Mouse (Mus musculus) hindbrain, embryonic 11.5 days (tissue): ENCODE results near the gene S100z. TPM values are rescaled to one million over a fixed set of nuclear protein-coding genes. Genes with fewer than 3 reads are reported as not detected.

Experiments used
- ATAC-seq: fragments of 200-750 bp; cut with Nextera tagmentation; 2 replicates; pipeline ENCODE4 v1.8.0; 2017; ENCODE audit warnings: mild to moderate bottlenecking, moderate TSS enrichment, moderate library complexity; ENCODE audit not compliant: low FRiP score
- DNase-seq: peaks from one replicate; pipeline ENCODE4 v3.0.0-alpha.2; 2015; ENCODE audit warnings: low spot score
- H3K27ac ChIP-seq: fragments of 300-500 bp; sonication (generic); 2 replicates; pipeline ENCODE4 v1.5.1; 2014; ENCODE audit warnings: mild to moderate bottlenecking, low read depth, low read length
- H3K27me3 ChIP-seq: fragments of 300-500 bp; sonication (generic); 2 replicates; pipeline ENCODE4 v1.6.1; 2014; ENCODE audit warnings: mild to moderate bottlenecking, low read length, moderate library complexity, mixed read lengths; ENCODE audit not compliant: control insufficient read depth, insufficient read depth
- H3K36me3 ChIP-seq: fragments of 300-500 bp; sonication (generic); 2 replicates; pipeline ENCODE4 v1.6.1; 2014; ENCODE audit warnings: mild to moderate bottlenecking, low read length, moderate library complexity, mixed read lengths; ENCODE audit not compliant: control insufficient read depth, insufficient read depth
- H3K4me1 ChIP-seq: fragments of 300-500 bp; sonication (generic); replicated peaks from 2 replicates; pipeline ENCODE4 v1.6.1; 2014; ENCODE audit warnings: low read length, mixed read lengths; ENCODE audit not compliant: control insufficient read depth, insufficient read depth
- H3K4me2 ChIP-seq: fragments of 300-500 bp; sonication (generic); replicated peaks from 2 replicates; pipeline ENCODE4 v1.6.1; 2014; ENCODE audit warnings: mild to moderate bottlenecking, low read depth, low read length
- H3K4me3 ChIP-seq: fragments of 300-500 bp; sonication (generic); 2 replicates; pipeline ENCODE4 v1.5.1; 2014; ENCODE audit warnings: low read depth, low read length
- H3K9ac ChIP-seq: fragments of 300-500 bp; sonication (generic); 2 replicates; pipeline ENCODE4 v1.6.1; 2014; ENCODE audit warnings: low read depth, low read length
- H3K9me3 ChIP-seq: fragments of 300-500 bp; sonication (generic); 2 replicates; pipeline ENCODE4 v1.6.1; 2016; ENCODE audit warnings: low read length; ENCODE audit not compliant: control insufficient read depth
- WGBS: fragments of 180-500 bp; shearing (Covaris S2); extraction: QIAGEN DNeasy Blood & Tissue Kit; methylation state at CpG from one replicate; pipeline ENCODE4 v1.1.7; 2014; 5-methylcytosine and 5-hydroxymethylcytosine counted together
- polyA plus RNA-seq: library from polyadenylated mRNA; unstranded; fragments of >200 nt; fragmentation: Nextera tagmentation; extraction: Ambion mirVana; gene quantifications from 2 replicates; pipeline ENCODE4 v1.2.1, GENCODE M21; 2014

Gene S100z
- polyA plus RNA-seq, 1 experiment from 2014 or later, result not detected

- H3K27ac ChIP-seq, result no peak overlapping the region
- H3K9ac ChIP-seq, result no peak overlapping the region
- no peaks in the 10 kb centered on the region for H3K4me1 ChIP-seq
- H3K36me3 ChIP-seq, result no peaks in the 10 kb centered on the region
- no peak overlapping the region for H3K4me2 ChIP-seq
- no peaks in the 10 kb centered on the region for H3K27me3 ChIP-seq
- DNase-seq (no peak), ATAC-seq (no peak)
- H3K4me3 ChIP-seq, result no peak overlapping the region
- H3K9me3 ChIP-seq, result no peaks in the 10 kb centered on the region
- WGBS, result 80% methylated on average over 8 of the region's 8 CpGs
Measured at GRCm38 (mm10) chr13:95503279-95503917, 24.9 kb upstream of the S100z start.

- Histone ChIP-seq H3K4me1 (no peaks in the 10 kb centered on the region), H3K36me3 (no peaks in the 10 kb centered on the region), H3K27me3 (no peaks in the 10 kb centered on the region), H3K27ac (no peak overlapping the region), H3K9ac (no peak overlapping the region), H3K4me2 (no peak overlapping the region), H3K4me3 (no peak overlapping the region), H3K9me3 (no peaks in the 10 kb centered on the region)
- no peak for ATAC-seq
- no peak for DNase-seq
- 86% methylated on average over 3 of the region's 3 CpGs for WGBS
Measured at GRCm38 (mm10) chr13:95496601-95497000, 18.1 kb upstream of the S100z start.

DNA sequence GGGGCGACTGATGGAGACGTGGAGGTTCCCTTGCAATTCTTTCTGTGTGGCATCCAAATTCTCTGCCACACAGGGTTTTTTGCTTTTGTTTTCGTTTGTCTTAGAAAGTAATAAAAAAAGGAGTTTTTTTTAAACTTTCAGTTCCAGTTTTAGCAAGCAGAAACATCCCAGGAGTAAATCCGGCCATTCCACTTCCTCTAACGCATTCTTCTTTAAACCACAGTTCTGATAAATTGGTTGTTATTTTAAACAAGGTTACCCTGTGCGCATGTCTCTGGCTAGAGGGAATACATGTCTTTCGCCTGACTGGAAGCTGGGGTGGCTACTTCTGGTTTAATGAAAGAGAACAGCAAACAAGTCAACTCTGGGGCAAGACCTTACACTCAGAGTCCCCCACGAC is 16.3 kb upstream of the S100z start:
- H3K9ac ChIP-seq, result no peak overlapping the region
- H3K36me3 ChIP-seq, result no peaks in the 10 kb centered on the region
- H3K4me2 ChIP-seq, result no peak overlapping the region
- H3K27ac ChIP-seq, result no peak overlapping the region
- ATAC-seq, result no peak
- no peaks in the 10 kb centered on the region for H3K4me1 ChIP-seq
- H3K9me3 ChIP-seq, result no peaks in the 10 kb centered on the region
- no peak overlapping the region for H3K4me3 ChIP-seq
- 77% methylated on average over 8 of the region's 8 CpGs for WGBS
- H3K27me3 ChIP-seq, result no peaks in the 10 kb centered on the region
- no peak for DNase-seq

DNA sequence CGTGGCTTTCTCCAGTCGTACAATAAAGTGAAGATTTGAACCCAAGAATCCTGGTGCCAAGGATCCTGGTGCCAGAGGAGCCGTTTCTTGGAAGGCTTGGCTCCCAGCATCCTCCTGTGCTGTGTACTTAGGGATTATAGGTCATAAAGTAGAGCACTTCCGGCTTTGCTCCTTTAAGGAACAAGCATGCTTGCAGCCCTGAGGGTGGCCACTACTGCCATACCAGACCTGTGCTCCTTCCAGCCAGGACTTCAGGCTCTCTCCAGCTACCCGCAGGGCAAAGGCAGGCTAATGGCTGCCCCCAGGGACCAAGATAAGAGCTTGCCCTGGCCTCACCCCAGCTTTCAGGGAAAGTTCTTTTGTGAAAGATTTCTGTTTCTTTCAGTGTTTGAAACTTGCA is 14.8 kb upstream of the S100z start:
- WGBS, result 82% methylated on average over 5 of the region's 5 CpGs
- no peak for DNase-seq

DNA sequence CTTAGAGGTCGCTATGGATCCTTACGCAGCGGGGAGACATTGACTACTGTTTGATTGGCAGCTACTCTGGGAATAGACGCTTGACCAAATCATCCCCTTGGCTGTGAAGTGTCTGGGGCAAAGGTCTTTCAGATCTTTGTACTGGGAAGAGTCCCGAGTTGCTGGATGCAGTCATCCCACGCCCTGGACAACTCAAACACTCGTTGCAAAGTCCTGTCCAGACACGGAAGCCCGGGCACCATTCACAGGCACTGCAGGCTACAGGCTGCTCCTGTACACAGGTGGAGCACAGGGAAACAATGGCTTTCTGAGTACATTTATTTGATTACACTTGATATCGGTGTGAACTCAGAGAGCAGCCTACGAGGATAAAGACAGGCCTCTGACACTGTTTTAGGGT is 12.8 kb upstream of the S100z start:
- Histone ChIP-seq H3K27me3 (no peaks in the 10 kb centered on the region), H3K4me3 (no peak overlapping the region), H3K36me3 (no peaks in the 10 kb centered on the region), H3K9me3 (no peaks in the 10 kb centered on the region), H3K4me1 (no peaks in the 10 kb centered on the region), H3K27ac (no peak overlapping the region), H3K9ac (no peak overlapping the region), H3K4me2 (no peak overlapping the region)
- DNase-seq, result no peak
- 62% methylated on average over 11 of the region's 11 CpGs for WGBS
- ATAC-seq, result no peak

More for the DNA sequence above, 14.8 kb upstream of the S100z start:
- Histone ChIP-seq H3K4me3 (no peak overlapping the region), H3K36me3 (no peaks in the 10 kb centered on the region), H3K4me1 (no peaks in the 10 kb centered on the region), H3K27ac (no peak overlapping the region), H3K4me2 (no peak overlapping the region), H3K27me3 (no peaks in the 10 kb centered on the region), H3K9ac (no peak overlapping the region), H3K9me3 (no peaks in the 10 kb centered on the region)
- no peak for ATAC-seq

GRCm38 (mm10) chr13:95484664-95485063 is 6.1 kb upstream of the S100z start:
- Histone ChIP-seq H3K27me3 (no peaks in the 10 kb centered on the region), H3K9ac (no peak overlapping the region), H3K4me3 (no peak overlapping the region), H3K4me2 (no peak overlapping the region), H3K36me3 (no peaks in the 10 kb centered on the region), H3K27ac (no peak overlapping the region), H3K9me3 (no peaks in the 10 kb centered on the region), H3K4me1 (no peaks in the 10 kb centered on the region)
- no peak for DNase-seq
- 74% methylated on average over 5 of the region's 5 CpGs for WGBS
- ATAC-seq, result no peak

DNA sequence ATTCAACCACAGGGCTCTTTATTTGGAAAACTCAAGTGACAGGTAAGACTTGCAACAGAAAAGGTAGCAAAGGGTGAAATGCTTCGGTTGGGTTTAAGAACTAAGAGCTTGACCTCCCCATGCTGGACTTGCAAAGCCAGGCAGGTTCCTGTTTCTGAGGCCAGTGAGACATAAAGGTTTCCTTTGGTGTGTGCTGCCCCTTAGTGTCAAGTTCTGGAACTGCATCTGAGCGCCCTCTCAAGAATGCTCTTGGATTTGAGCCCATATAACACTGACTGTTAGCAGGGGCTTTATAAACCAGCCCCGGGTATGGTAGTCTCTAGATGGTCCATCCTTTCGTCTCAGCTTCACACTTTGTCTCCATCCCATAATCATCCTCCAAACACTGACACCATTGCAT is 2.9 kb upstream of the S100z start:
- DNase-seq, result peak; percentile 94
- H3K4me3 ChIP-seq, result no peak overlapping the region
- H3K27me3 ChIP-seq, result no peaks in the 10 kb centered on the region
- no peak overlapping the region for H3K4me2 ChIP-seq
- WGBS, result 22% methylated on average over 4 of the region's 4 CpGs
- H3K9me3 ChIP-seq, result no peaks in the 10 kb centered on the region
- H3K27ac ChIP-seq, result no peak overlapping the region
- no peak overlapping the region for H3K9ac ChIP-seq
- no peaks in the 10 kb centered on the region for H3K4me1 ChIP-seq
- ATAC-seq, result no peak
- H3K36me3 ChIP-seq, result no peaks in the 10 kb centered on the region

- Histone ChIP-seq H3K27ac (no peak overlapping the region), H3K9ac (no peak overlapping the region), H3K27me3 (no peaks in the 10 kb centered on the region), H3K36me3 (no peaks in the 10 kb centered on the region), H3K4me1 (no peaks in the 10 kb centered on the region), H3K9me3 (no peaks in the 10 kb centered on the region), H3K4me3 (no peak overlapping the region), H3K4me2 (no peak overlapping the region)
- 86% methylated on average over 6 of the region's 6 CpGs for WGBS
- no peak for DNase-seq
- ATAC-seq, result no peak
Measured at GRCm38 (mm10) chr13:95477173-95477572, 1.3 kb downstream of the S100z start.

- Histone ChIP-seq H3K4me1 (no peaks in the 10 kb centered on the region), H3K27me3 (no peaks in the 10 kb centered on the region), H3K9ac (no peak overlapping the region), H3K4me2 (no peak overlapping the region), H3K4me3 (no peak overlapping the region), H3K36me3 (no peaks in the 10 kb centered on the region), H3K27ac (no peak overlapping the region), H3K9me3 (no peaks in the 10 kb centered on the region)
- DNase-seq (no peak), ATAC-seq (no peak)
- WGBS, result 83% methylated on average over 7 of the region's 7 CpGs
Measured at GRCm38 (mm10) chr13:95475124-95475523, 3.4 kb downstream of the S100z start.
